Mouse (Mus musculus): ENCODE measurements around the gene Tnfrsf1a. TPM values are rescaled to one million over a fixed set of nuclear protein-coding genes. Genes with fewer than 3 reads are reported as not detected.
A peak's percentile ranks its signal among the peaks of the same experiment; 100 is the strongest.

Gene Tnfrsf1a
- polyA plus RNA-seq, 1 experiment from 2014 or later: 41.1 TPM

- TF ChIP-seq EP300 (IDR thresholded peaks at IDR 0.05; ENCODE audit: low read depth) (no peak), CTCF (IDR thresholded peaks at IDR 0.05; ENCODE audit: low read depth) (no peak)
- Histone ChIP-seq H3K27me3 (ENCODE audit: insufficient read depth, low read length) (no peaks in the 10 kb centered on the region), H3K4me1 (ENCODE audit: insufficient read depth) (peaks cover 20% of the 10 kb centered on the region), H3K9me3 (ENCODE audit: low read length) (no peaks in the 10 kb centered on the region), H3K4me2 (ENCODE audit: low read depth, low read length) (peak overlapping the region; percentile 44), H3K9ac (replicated peaks) (0 out of 2 replicates have a peak overlapping the region, but pooled peaks have one; percentile 21), H3K36me3 (replicated peaks; ENCODE audit: insufficient read depth, low read length) (peaks cover 37% of the 10 kb centered on the region), H3K4me3 (ENCODE audit: low read depth, low read length) (no peak overlapping the region), H3K27ac (ENCODE audit: low read depth) (peak overlapping the region; percentile 52; the same call in 1 of the 2 replicates)
- WGBS (ENCODE audit: insufficient replicate concordance): 55% methylated on average over 15 of the region's 15 CpGs
- no peak for DNase-seq
- no peak for ATAC-seq
These were observed 13.9 kb downstream of the Tnfrsf1a start for GRCm38 (mm10) chr6:125363021-125363420.

DNA sequence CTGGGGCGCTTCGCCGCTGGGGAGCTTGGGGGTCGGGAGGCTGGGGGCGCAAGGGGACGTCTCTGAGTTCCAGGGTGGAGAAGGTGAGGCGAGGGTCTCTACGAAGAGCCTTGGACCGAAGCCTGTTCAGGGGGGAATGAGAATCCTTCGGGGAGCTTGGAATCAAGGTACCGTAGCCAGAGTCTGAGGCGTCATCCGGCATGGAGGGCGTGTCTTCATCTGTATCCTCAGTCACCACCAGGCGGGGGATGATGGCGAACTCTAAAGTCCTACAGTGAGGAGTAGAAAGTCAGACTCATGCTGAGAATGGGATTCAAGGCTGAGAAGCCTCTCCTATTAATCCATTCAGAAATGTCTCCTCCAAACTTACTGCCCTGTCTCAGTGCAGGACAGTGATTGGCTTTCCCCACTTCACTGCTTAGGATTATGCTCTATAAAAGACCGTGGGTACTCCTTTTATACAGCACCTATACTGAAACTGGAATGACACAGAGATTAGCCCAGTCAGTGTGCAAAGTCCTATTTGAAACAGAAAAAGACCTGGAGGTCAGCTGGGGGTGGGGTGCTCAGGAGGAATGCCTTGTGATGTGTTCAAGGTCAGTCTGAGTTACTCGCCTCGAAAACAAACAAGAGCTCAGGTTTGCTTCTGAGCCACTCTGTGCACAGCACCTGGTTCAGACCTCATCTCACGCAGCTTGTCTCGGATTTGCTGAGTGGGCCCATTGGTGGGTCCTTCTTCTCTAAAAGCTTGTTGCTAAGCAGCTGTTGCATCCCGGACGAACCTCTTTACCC lies 14.5 kb downstream of the Tnfrsf1a start:
- H3K36me3 ChIP-seq (replicated peaks; ENCODE audit: insufficient read depth, low read length): peaks cover 31% of the 10 kb centered on the region
- TF ChIP-seq EP300 (IDR thresholded peaks at IDR 0.05; ENCODE audit: low read depth): no peak
- TF ChIP-seq CTCF (IDR thresholded peaks at IDR 0.05; ENCODE audit: low read depth): 0 out of 2 replicates have a peak, but pooled peaks have one; percentile 20
- DNase-seq: peak; percentile 40
- H3K27ac ChIP-seq (ENCODE audit: low read depth): peak overlapping the region; percentile 52; the same call in 1 of the 2 replicates
- no peak overlapping the region for H3K4me3 ChIP-seq (ENCODE audit: low read depth, low read length)
- 43% methylated on average over 23 of the region's 23 CpGs for WGBS (ENCODE audit: insufficient replicate concordance)
- H3K4me1 ChIP-seq (ENCODE audit: insufficient read depth): peaks cover 20% of the 10 kb centered on the region
- H3K9me3 ChIP-seq (ENCODE audit: low read length): no peaks in the 10 kb centered on the region
- H3K27me3 ChIP-seq (ENCODE audit: insufficient read depth, low read length): no peaks in the 10 kb centered on the region
- 0 out of 2 replicates have a peak overlapping the region, but pooled peaks have one; percentile 21 for H3K9ac ChIP-seq (replicated peaks)
- peak overlapping the region; percentile 44 for H3K4me2 ChIP-seq (ENCODE audit: low read depth, low read length)
- peak; percentile 66 for ATAC-seq

GRCm38 (mm10) chr6:125364448-125364847 lies 15.3 kb downstream of the Tnfrsf1a start:
- WGBS (ENCODE audit: insufficient replicate concordance): 19% methylated on average over 8 of the region's 8 CpGs
- no peak overlapping the region for H3K4me2 ChIP-seq (ENCODE audit: low read depth, low read length)
- no peak overlapping the region for H3K4me3 ChIP-seq (ENCODE audit: low read depth, low read length)
- no peaks in the 10 kb centered on the region for H3K27me3 ChIP-seq (ENCODE audit: insufficient read depth, low read length)
- H3K4me1 ChIP-seq (ENCODE audit: insufficient read depth): peaks cover 20% of the 10 kb centered on the region
- no peaks in the 10 kb centered on the region for H3K9me3 ChIP-seq (ENCODE audit: low read length)
- no peak for DNase-seq
- TF ChIP-seq CTCF (IDR thresholded peaks at IDR 0.05; ENCODE audit: low read depth): peak; percentile 48
- TF ChIP-seq EP300 (IDR thresholded peaks at IDR 0.05; ENCODE audit: low read depth): no peak
- H3K36me3 ChIP-seq (replicated peaks; ENCODE audit: insufficient read depth, low read length): peaks cover 23% of the 10 kb centered on the region
- no peak for ATAC-seq
- peak overlapping the region; percentile 29; the same call in 1 of the 2 replicates for H3K27ac ChIP-seq (ENCODE audit: low read depth)
- no peak overlapping the region for H3K9ac ChIP-seq (replicated peaks)

DNA sequence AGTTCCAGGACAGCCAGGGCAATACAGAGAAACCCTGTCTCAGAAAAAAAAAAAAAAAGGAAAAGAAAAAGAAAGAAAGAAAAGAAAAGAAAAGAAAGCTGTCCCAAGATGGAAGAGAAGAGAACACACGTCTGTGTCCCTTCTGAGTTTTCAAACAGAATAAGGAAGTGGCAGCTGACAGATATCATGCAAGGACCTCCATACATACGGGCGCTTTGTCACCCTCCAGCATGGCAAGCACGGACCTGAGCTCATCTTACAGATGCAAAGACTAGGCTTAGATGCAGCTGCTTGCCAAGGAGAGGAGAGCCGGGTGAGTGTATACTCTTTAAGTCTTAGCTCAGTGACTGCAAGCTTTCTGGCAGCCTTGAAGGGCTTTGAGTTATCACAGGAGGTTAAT lies 16.4 kb downstream of the Tnfrsf1a start:
- WGBS (ENCODE audit: insufficient replicate concordance): 67% methylated on average over 5 of the region's 5 CpGs
- no peak overlapping the region for H3K4me2 ChIP-seq (ENCODE audit: low read depth, low read length)
- ATAC-seq: no peak

DNA sequence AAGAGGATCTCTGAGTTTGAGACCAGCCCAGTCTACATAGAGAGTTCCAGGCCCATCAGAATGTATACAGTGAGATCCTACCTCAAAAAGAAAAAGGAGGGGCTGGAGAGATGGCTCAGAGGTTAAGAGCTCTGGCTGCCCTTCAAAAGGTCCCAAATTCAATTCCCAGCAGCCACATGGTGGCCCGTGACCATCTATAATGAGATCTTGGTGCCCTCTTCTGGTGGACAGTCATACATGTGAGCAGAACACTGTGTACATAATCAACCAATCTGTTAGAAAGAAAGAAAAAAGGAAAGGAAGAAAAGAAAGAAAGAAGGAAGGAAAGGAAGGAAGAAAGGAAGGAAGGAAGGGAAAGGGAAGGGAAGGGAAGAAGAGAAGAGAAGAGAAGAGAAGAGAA lies 17.0 kb downstream of the Tnfrsf1a start:
- no peak overlapping the region for H3K4me3 ChIP-seq (ENCODE audit: low read depth, low read length)
- H3K36me3 ChIP-seq (replicated peaks; ENCODE audit: insufficient read depth, low read length): peaks cover 10% of the 10 kb centered on the region
- peak; percentile 45 for TF ChIP-seq CTCF (IDR thresholded peaks at IDR 0.05; ENCODE audit: low read depth)
- no peak for TF ChIP-seq EP300 (IDR thresholded peaks at IDR 0.05; ENCODE audit: low read depth)
- no peak for DNase-seq
- no peaks in the 10 kb centered on the region for H3K9me3 ChIP-seq (ENCODE audit: low read length)
- H3K4me2 ChIP-seq (ENCODE audit: low read depth, low read length): no peak overlapping the region
- no peak for ATAC-seq
- H3K4me1 ChIP-seq (ENCODE audit: insufficient read depth): peaks cover 16% of the 10 kb centered on the region
- 72% methylated on average over 1 of the region's 1 CpGs for WGBS (ENCODE audit: insufficient replicate concordance)
- H3K9ac ChIP-seq (replicated peaks): no peak overlapping the region
- H3K27ac ChIP-seq (ENCODE audit: low read depth): no peak overlapping the region
- H3K27me3 ChIP-seq (ENCODE audit: insufficient read depth, low read length): no peaks in the 10 kb centered on the region

More for the DNA sequence above, 16.4 kb downstream of the Tnfrsf1a start:
- Histone ChIP-seq H3K36me3 (replicated peaks; ENCODE audit: insufficient read depth, low read length) (peaks cover 16% of the 10 kb centered on the region), H3K9me3 (ENCODE audit: low read length) (no peaks in the 10 kb centered on the region), H3K4me1 (ENCODE audit: insufficient read depth) (peaks cover 17% of the 10 kb centered on the region), H3K27me3 (ENCODE audit: insufficient read depth, low read length) (no peaks in the 10 kb centered on the region), H3K4me3 (ENCODE audit: low read depth, low read length) (no peak overlapping the region), H3K27ac (ENCODE audit: low read depth) (no peak overlapping the region), H3K9ac (replicated peaks) (no peak overlapping the region)
- TF ChIP-seq EP300 (IDR thresholded peaks at IDR 0.05; ENCODE audit: low read depth) (no peak), CTCF (IDR thresholded peaks at IDR 0.05; ENCODE audit: low read depth) (no peak)
- DNase-seq: no peak

GRCm38 (mm10) chr6:125367758-125368371 lies 18.7 kb downstream of the Tnfrsf1a start:
- Histone ChIP-seq H3K4me3 (ENCODE audit: low read depth, low read length) (no peak overlapping the region), H3K27ac (ENCODE audit: low read depth) (peak overlapping the region; percentile 35; the same call in 1 of the 2 replicates), H3K27me3 (ENCODE audit: insufficient read depth, low read length) (no peaks in the 10 kb centered on the region), H3K9me3 (ENCODE audit: low read length) (no peaks in the 10 kb centered on the region), H3K9ac (replicated peaks) (no peak overlapping the region), H3K36me3 (replicated peaks; ENCODE audit: insufficient read depth, low read length) (no peaks in the 10 kb centered on the region; the same call in 1 of the 2 replicates), H3K4me1 (ENCODE audit: insufficient read depth) (peaks cover 13% of the 10 kb centered on the region), H3K4me2 (ENCODE audit: low read depth, low read length) (no peak overlapping the region)
- WGBS (ENCODE audit: insufficient replicate concordance): 31% methylated on average over 4 of the region's 4 CpGs
- peak; percentile 18 for ATAC-seq
- DNase-seq: no peak
- TF ChIP-seq CTCF (IDR thresholded peaks at IDR 0.05; ENCODE audit: low read depth) (no peak), EP300 (IDR thresholded peaks at IDR 0.05; ENCODE audit: low read depth) (no peak)

Measured in liver, postnatal 0 days (tissue).